Mouse (Mus musculus) adrenal gland, postnatal 25 days (tissue): ENCODE measurements around the gene Mgat2. TPM values are rescaled to one million over a fixed set of nuclear protein-coding genes. Genes with fewer than 3 reads are reported as not detected.

Experiments
- DNase-seq: peaks from one replicate; pipeline ENCODE4 v3.0.0; 2021; ENCODE audit warnings: mixed read lengths
- microRNA-seq, 2 experiments: library from miRNA; unstranded; fragments of <30 nt; microRNA quantifications; one replicate each; pipeline ENCODE4 v1.2.0; 2021
- total RNA-seq: library from RNA; stranded (reverse); gene quantifications from 2 replicates; pipeline ENCODE4 v1.2.3, GENCODE M21; 2021

The Mgat2 gene
- total RNA-seq, 1 experiment from 2014 or later, result 54.3 TPM

DNA sequence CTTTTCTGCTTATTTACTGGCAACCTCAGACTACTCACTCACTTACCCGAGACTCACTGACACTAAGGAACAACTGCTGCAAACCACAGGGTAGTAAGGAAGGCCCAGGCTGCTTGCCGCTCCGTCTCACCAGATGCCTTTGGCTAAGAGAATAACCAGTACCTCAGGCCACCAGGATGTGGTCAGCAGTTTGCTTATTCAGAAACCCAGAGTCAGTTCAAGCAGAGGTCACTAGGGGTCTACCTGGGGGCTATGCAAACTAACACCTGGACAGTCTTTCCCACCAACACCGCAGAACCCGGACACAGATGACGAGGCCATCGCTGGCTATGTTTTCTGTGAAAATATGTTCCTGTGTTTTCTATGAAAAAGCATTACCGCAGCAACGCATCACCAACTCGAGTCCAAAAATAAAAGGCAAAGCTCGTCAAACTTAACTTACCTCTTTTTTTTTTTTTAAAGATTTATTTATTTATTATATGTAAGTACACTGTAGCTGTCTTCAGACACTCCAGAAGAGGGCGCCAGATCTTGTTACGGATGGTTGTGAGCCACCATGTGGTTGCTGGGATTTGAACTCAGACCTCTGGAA lies 29.3 kb downstream of the Mgat2 start:
- no peak for DNase-seq

- no peak for DNase-seq
Observed at GRCm38 (mm10) chr12:69214393-69214792, 30.4 kb downstream of the Mgat2 start.

- peak; percentile 55 for DNase-seq
Observed at GRCm38 (mm10) chr12:69215000-69215785, 31.2 kb downstream of the Mgat2 start.

DNA sequence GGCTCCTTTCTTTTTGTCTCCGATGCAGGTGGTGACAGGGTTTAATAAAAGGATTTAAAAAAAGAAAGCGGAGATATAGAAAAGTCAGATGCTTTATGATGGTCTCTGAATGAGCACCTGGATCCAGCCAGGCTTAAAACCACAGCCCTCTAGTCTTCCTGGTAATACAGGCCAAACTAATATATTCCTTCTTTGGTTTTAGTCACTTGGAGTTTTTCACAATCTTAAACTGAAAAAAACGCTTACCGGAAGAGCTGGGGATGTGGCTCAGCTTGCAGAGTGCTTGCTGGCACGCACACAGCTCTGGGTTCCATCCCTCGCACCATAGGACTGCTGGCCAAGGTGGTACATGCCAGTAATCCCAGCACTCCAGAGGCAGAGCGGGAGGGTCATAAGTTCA lies 32.6 kb downstream of the Mgat2 start:
- DNase-seq, result no peak

GRCm38 (mm10) chr12:69220613-69221277 lies 36.8 kb downstream of the Mgat2 start:
- no peak for DNase-seq

- DNase-seq, result peak; percentile 90
Observed at GRCm38 (mm10) chr12:69227776-69228466, 44.0 kb downstream of the Mgat2 start, which contains the start of gene Pole2. Pole2 (minus strand) TSS chr12:69228195.

DNA sequence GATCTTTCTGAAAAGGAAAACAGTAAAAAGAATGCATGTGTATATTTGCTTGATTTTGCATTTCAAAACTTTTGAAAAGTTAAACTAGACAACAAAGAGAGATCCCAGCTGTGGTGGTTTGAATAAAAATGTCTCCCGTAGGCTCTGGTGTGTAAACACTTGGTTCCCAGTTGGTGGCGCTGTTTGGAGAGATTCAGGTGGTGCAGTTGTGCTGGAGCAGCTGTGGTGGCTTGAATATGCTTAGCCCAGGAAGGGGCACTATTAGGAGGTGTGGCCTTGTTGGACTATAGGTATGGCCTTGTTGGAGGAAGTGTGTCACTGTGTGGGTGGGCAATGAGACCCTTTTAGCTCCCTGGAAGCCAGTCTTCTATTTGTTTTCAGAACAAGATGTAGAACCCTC lies 45.3 kb downstream of the Mgat2 start:
- DNase-seq, result no peak

DNA sequence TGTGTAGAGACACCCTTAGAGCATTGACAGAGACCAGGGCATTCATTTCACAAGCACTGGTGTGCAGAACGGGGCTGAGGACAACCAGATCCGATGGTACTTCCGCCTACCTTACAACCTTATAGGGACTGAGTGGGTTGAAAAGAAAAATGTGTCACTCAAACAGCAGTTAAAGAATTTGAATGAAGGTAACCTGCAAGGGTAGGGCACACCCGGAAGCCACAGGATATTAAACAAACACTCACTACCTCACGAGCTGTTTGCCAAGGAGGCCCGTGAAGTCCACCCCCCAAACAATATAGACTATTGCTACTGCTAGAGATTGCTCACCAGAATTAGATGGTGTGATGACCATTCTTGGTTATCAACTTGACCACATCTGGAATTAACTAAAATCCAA lies 51.8 kb downstream of the Mgat2 start:
- no peak for DNase-seq

Small RNA genes lying within 50 kb of the gene (microRNA-seq; reads per million reads assigned to microRNA genes)
- gene Gm47287 (0 reads per million in 2 experiments), gene Gm47295 (0.71 to 1.7 reads per million in 2 experiments)

Other genes with a start within 250 kb of the Mgat2 start
- gene Rps29, start 25.0 kb upstream of the Mgat2 start, total RNA-seq, result 1,073 and 1,362 TPM in 2 replicates
- gene Lrr1, start 15.3 kb upstream of the Mgat2 start, total RNA-seq, result 0.85 TPM in 1 of 2 replicates, not detected in the other
- gene Rpl36al, start 74 bp upstream of the Mgat2 start, total RNA-seq, result 574 and 660 TPM in 2 replicates
- 6.6 and 6.8 TPM in 2 replicates for gene Gm49383, start 12.9 kb downstream of the Mgat2 start, total RNA-seq
- gene Dnaaf2, start 14.3 kb downstream of the Mgat2 start, total RNA-seq, result 0.95 and 2.0 TPM in 2 replicates
- 5.4 and 6.9 TPM in 2 replicates for gene Gm49384, start 20.1 kb downstream of the Mgat2 start, total RNA-seq
- 5.7 and 5.8 TPM in 2 replicates for gene Pole2, start 44.0 kb downstream of the Mgat2 start, total RNA-seq
- gene Klhdc1, start 57.0 kb downstream of the Mgat2 start, total RNA-seq, result 6.8 and 10.6 TPM in 2 replicates
- gene Klhdc2, start 112.5 kb downstream of the Mgat2 start, total RNA-seq, result 54.6 and 65.0 TPM in 2 replicates
- gene Nemf, start 173.0 kb downstream of the Mgat2 start, total RNA-seq, result 41.7 and 47.0 TPM in 2 replicates
- gene Arf6, start 188.0 kb downstream of the Mgat2 start, total RNA-seq, result 112 and 118 TPM in 2 replicates
- 1.5 TPM in 1 of 2 replicates, not detected in the other for gene Gm9887, start 188.3 kb downstream of the Mgat2 start, total RNA-seq